Comparison of ENCODE assay signal across 7 mouse cellular contexts in genomic region chr16:8830431-8831211, GRCm38 (mm10). TPM values are rescaled to one million over a fixed set of nuclear protein-coding genes. Genes with fewer than 3 reads are reported as not detected.
DNase-seq lines count a peak whose midpoint lies in the region; ATAC-seq and TF ChIP-seq lines count a peak whose summit lies in the region.

No protein-coding gene starts in this region.

- peaks cover 25% of the 10 kb centered on the region for H3K4me1 ChIP-seq in embryonic facial prominence, embryonic 10.5 days
- peaks cover 19% of the 10 kb centered on the region for H3K4me1 ChIP-seq in limb, embryonic 12.5 days (replicated peaks)
- peaks cover 47% of the 10 kb centered on the region for H3K4me1 ChIP-seq in midbrain, embryonic 13.5 days (replicated peaks)
- no peaks in the 10 kb centered on the region; the same call in 1 of the 2 replicates for H3K4me1 ChIP-seq in small intestine, adult 2 months (ENCODE audit: control insufficient read depth, insufficient read depth, insufficient read length, low read length)

- H3K36me3 ChIP-seq in embryonic facial prominence, embryonic 10.5 days (replicated peaks), result peaks cover 43% of the 10 kb centered on the region
- peaks cover 37% of the 10 kb centered on the region for H3K36me3 ChIP-seq in limb, embryonic 12.5 days
- H3K36me3 ChIP-seq in midbrain, embryonic 13.5 days, result peaks cover 22% of the 10 kb centered on the region; the same call in 1 of the 2 replicates
- peaks cover 18% of the 10 kb centered on the region for H3K36me3 ChIP-seq in small intestine, adult 2 months (ENCODE audit: control insufficient read depth, insufficient read depth, low read length)

- H3K27me3 ChIP-seq in embryonic facial prominence, embryonic 10.5 days (replicated peaks; ENCODE audit: low read depth, poor library complexity, severe bottlenecking), result no peaks in the 10 kb centered on the region
- no peaks in the 10 kb centered on the region for H3K27me3 ChIP-seq in limb, embryonic 12.5 days
- no peaks in the 10 kb centered on the region for H3K27me3 ChIP-seq in midbrain, embryonic 13.5 days
- no peaks in the 10 kb centered on the region for H3K27me3 ChIP-seq in small intestine, adult 2 months (ENCODE audit: control insufficient read depth, insufficient read depth, low read length)

- peak overlapping the region; percentile 91 for H3K4me3 ChIP-seq in embryonic facial prominence, embryonic 10.5 days
- H3K4me3 ChIP-seq in limb, embryonic 12.5 days (replicated peaks), result peak overlapping the region; percentile 99
- peak overlapping the region; percentile 92 for H3K4me3 ChIP-seq in midbrain, embryonic 13.5 days (replicated peaks)
- H3K4me3 ChIP-seq in small intestine, adult 2 months (ENCODE audit: low read depth, low read length), result peak overlapping the region; percentile 97

- peak overlapping the region; percentile 92 for H3K4me2 ChIP-seq in limb, embryonic 12.5 days
- H3K4me2 ChIP-seq in midbrain, embryonic 13.5 days (replicated peaks), result peak overlapping the region; percentile 96

- TF ChIP-seq POLR2A in small intestine, adult 2 months (IDR thresholded peaks at IDR 0.05; ENCODE audit: low read depth, low read length), result peak; percentile 25; the same call in 1 of the 2 replicates

- no peak for TF ChIP-seq CTCF in small intestine, adult 2 months (IDR thresholded peaks at IDR 0.05; ENCODE audit: extremely low read depth, insufficient read length, insufficient replicate concordance, low read depth, low read length)

- ATAC-seq in limb, embryonic 12.5 days (ENCODE audit: insufficient number of reproducible peaks, insufficient read depth, low FRiP score, low TSS enrichment, low read depth), result peak; percentile 5
- ATAC-seq in midbrain, embryonic 13.5 days, result peak; percentile 19

- peak overlapping the region; percentile 96 for H3K27ac ChIP-seq in embryonic facial prominence, embryonic 10.5 days (replicated peaks)
- H3K27ac ChIP-seq in limb, embryonic 12.5 days, result peak overlapping the region; percentile 97
- peak overlapping the region; percentile 97 for H3K27ac ChIP-seq in midbrain, embryonic 13.5 days
- peak overlapping the region; percentile 98 for H3K27ac ChIP-seq in small intestine, adult 2 months (ENCODE audit: insufficient read depth, low read depth, low read length)

- peak overlapping the region; percentile 98 for H3K9ac ChIP-seq in limb, embryonic 12.5 days (replicated peaks)
- H3K9ac ChIP-seq in midbrain, embryonic 13.5 days (replicated peaks), result peak overlapping the region; percentile 99

- H3K9me3 ChIP-seq in embryonic facial prominence, embryonic 10.5 days, result no peaks in the 10 kb centered on the region
- H3K9me3 ChIP-seq in limb, embryonic 12.5 days, result no peaks in the 10 kb centered on the region
- no peaks in the 10 kb centered on the region for H3K9me3 ChIP-seq in midbrain, embryonic 13.5 days

- DNase-seq in adrenal gland, postnatal 10 days, result peak; percentile 87
- peak; percentile 75 for DNase-seq in embryonic facial prominence, embryonic 10.5 days (ENCODE audit: low spot score)
- DNase-seq in heart, adult 11 months, result peak; percentile 99
- peak; percentile 69 for DNase-seq in kidney, adult 11 months

- WGBS in embryonic facial prominence, embryonic 10.5 days, result under 1% methylated on average over 74 of the region's 74 CpGs
- under 1% methylated on average over 71 of the region's 74 CpGs for WGBS in limb, embryonic 12.5 days
- under 1% methylated on average over 70 of the region's 74 CpGs for WGBS in midbrain, embryonic 13.5 days
- under 1% methylated on average over 71 of the region's 74 CpGs for WGBS in small intestine, adult 2 months

RNA-seq across cellular contexts. Expression of gene 1810013L24Rik, which starts 0.7 kb away (rescaled TPM):
- 10 to 100 TPM; 60.5 to 66.0 TPM for total RNA-seq in adrenal gland, postnatal 10 days (2021)
- polyA plus RNA-seq in embryonic facial prominence, embryonic 10.5 days (2016; fragmentation: Nextera tagmentation; extraction: Ambion mirVana), result 19.2 and 19.9 TPM in 2 replicates
- polyA plus RNA-seq in limb, embryonic 12.5 days (2016; fragmentation: Nextera tagmentation; extraction: Ambion mirVana), result 27.6 and 31.4 TPM in 2 replicates
- 31.3 and 35.4 TPM in 2 replicates for polyA plus RNA-seq in midbrain, embryonic 13.5 days (2015; fragmentation: Nextera tagmentation; extraction: Ambion mirVana)
- 5.7 and 12.7 TPM in 2 replicates for polyA plus RNA-seq in small intestine, adult 2 months (2012; rRNA removed)

RNA-seq across cellular contexts. Expression of gene Usp7, which starts 38.5 kb away (rescaled TPM):
- 100 to 1,000 TPM in 1 of 2 experiments, 10 to 100 TPM in 1; 88.5 to 109 TPM for total RNA-seq in adrenal gland, postnatal 10 days (2021)
- polyA plus RNA-seq in embryonic facial prominence, embryonic 10.5 days (2016; fragmentation: Nextera tagmentation; extraction: Ambion mirVana), result 29.2 and 31.6 TPM in 2 replicates
- 33.5 and 38.4 TPM in 2 replicates for polyA plus RNA-seq in limb, embryonic 12.5 days (2016; fragmentation: Nextera tagmentation; extraction: Ambion mirVana)
- polyA plus RNA-seq in midbrain, embryonic 13.5 days (2015; fragmentation: Nextera tagmentation; extraction: Ambion mirVana), result 30.3 and 38.7 TPM in 2 replicates
- polyA plus RNA-seq in small intestine, adult 2 months (2012; rRNA removed), result 5.5 and 11.1 TPM in 2 replicates

Comparison
In these comparisons a context has a peak if more than half of its experiments do, and no peak if none do; other contexts are left out.
1. Peak in every context shown above with its lines: DNase-seq, ATAC-seq, H3K4me3 ChIP-seq and H3K27ac ChIP-seq.